Mouse (Mus musculus) hematopoietic multipotent progenitor cell, adult 10-12 weeks (in vitro differentiated cells): ENCODE results near the gene Cyp4f37. TPM values are rescaled to one million over a fixed set of nuclear protein-coding genes. Genes with fewer than 3 reads are reported as not detected.

Experiments used
- polyA plus RNA-seq: library from polyadenylated mRNA; stranded (reverse); fragments of >175 nt; gene quantifications from 2 replicates; pipeline ENCODE4 v1.2.3, GENCODE M21; 2012; ENCODE audit warnings: low replicate concordance

Gene Cyp4f37
- 0.43 and 1.5 TPM in 2 replicates for polyA plus RNA-seq

GRCm38 (mm10) chr17:32621018-32621417 is at the start of gene Cyp4f37:
TSS of gene Cyp4f37 (plus strand) at chr17:32621309.

GRCm38 (mm10) chr17:32658712-32659111 is 37.6 kb downstream of the Cyp4f37 start, which contains the start of gene Cyp4f40:
TSS of gene Cyp4f40 (plus strand) at chr17:32658900.

GRCm38 (mm10) chr17:32685048-32685750 is 64.1 kb downstream of the Cyp4f37 start, which contains the start of gene Cyp4f15:
TSS of gene Cyp4f15 (plus strand) at chr17:32685627.

Other genes with a start within 250 kb of the Cyp4f37 start
- gene Wiz, start 231.9 kb upstream of the Cyp4f37 start, polyA plus RNA-seq, result 65.0 and 91.1 TPM in 2 replicates
- gene Rasal3, start 217.7 kb upstream of the Cyp4f37 start, polyA plus RNA-seq, result 143 and 237 TPM in 2 replicates
- 39.2 and 48.5 TPM in 2 replicates for gene Pglyrp2, start 197.1 kb upstream of the Cyp4f37 start, polyA plus RNA-seq
- gene Cyp4f39, start 168.6 kb upstream of the Cyp4f37 start, polyA plus RNA-seq, result 0.22 TPM in 1 of 2 replicates, not detected in the other
- gene Cyp4f17, start 115.3 kb upstream of the Cyp4f37 start, polyA plus RNA-seq, result 1.8 and 3.3 TPM in 2 replicates
- gene Cyp4f16, start 84.8 kb upstream of the Cyp4f37 start, polyA plus RNA-seq, result 11.4 and 36.0 TPM in 2 replicates
- gene Cyp4f40, start 37.6 kb downstream of the Cyp4f37 start, polyA plus RNA-seq, result not detected in 2 replicates
- not detected in 2 replicates for gene Cyp4f15, start 64.3 kb downstream of the Cyp4f37 start, polyA plus RNA-seq
- 1.1 and 3.0 TPM in 2 replicates for gene Zfp871, start 167.0 kb downstream of the Cyp4f37 start, polyA plus RNA-seq
- 0.03 and 0.08 TPM in 2 replicates for gene Zfp811, start 188.6 kb downstream of the Cyp4f37 start, polyA plus RNA-seq
- gene Zfp799, start 209.0 kb downstream of the Cyp4f37 start, polyA plus RNA-seq, result 0.15 and 1.6 TPM in 2 replicates